Mouse (Mus musculus) thymus, postnatal 4 days (tissue): ENCODE results near the gene Ar.

ENCODE experiments used
- DNase-seq: peaks from one replicate; pipeline ENCODE4 v3.0.0; 2021

Gene Ar

DNA sequence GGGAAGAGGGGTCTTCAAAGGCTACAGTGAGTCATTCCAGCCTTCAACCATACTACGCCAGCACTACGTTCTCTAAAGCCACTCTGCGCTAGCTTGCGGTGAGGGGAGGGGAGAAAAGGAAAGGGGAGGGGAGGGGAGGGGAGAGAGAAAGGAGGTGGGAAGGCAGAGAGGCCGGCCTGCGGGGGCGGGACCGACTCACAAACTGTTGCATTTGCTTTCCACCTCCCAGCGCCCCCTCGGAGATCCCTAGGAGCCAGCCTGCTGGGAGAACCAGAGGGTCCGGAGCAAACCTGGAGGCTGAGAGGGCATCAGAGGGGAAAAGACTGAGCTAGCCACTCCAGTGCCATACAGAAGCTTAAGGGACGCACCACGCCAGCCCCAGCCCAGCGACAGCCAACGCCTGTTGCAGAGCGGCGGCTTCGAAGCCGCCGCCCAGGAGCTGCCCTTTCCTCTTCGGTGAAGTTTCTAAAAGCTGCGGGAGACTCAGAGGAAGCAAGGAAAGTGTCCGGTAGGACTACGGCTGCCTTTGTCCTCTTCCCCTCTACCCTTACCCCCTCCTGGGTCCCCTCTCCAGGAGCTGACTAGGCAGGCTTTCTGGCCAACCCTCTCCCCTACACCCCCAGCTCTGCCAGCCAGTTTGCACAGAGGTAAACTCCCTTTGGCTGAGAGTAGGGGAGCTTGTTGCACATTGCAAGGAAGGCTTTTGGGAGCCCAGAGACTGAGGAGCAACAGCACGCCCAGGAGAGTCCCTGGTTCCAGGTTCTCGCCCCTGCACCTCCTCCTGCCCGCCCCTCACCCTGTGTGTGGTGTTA, at the start of gene Ar:
Ar (plus strand) TSS at position 239 of the 812 bp plus-strand sequence.
- peak; percentile 9 for DNase-seq

DNA sequence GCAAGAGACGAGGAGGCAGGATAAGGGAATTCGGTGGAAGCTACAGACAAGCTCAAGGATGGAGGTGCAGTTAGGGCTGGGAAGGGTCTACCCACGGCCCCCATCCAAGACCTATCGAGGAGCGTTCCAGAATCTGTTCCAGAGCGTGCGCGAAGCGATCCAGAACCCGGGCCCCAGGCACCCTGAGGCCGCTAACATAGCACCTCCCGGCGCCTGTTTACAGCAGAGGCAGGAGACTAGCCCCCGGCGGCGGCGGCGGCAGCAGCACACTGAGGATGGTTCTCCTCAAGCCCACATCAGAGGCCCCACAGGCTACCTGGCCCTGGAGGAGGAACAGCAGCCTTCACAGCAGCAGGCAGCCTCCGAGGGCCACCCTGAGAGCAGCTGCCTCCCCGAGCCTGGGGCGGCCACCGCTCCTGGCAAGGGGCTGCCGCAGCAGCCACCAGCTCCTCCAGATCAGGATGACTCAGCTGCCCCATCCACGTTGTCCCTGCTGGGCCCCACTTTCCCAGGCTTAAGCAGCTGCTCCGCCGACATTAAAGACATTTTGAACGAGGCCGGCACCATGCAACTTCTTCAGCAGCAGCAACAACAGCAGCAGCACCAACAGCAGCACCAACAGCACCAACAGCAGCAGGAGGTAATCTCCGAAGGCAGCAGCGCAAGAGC, 1.3 kb downstream of the Ar start:
- DNase-seq, result peak; percentile 11

DNA sequence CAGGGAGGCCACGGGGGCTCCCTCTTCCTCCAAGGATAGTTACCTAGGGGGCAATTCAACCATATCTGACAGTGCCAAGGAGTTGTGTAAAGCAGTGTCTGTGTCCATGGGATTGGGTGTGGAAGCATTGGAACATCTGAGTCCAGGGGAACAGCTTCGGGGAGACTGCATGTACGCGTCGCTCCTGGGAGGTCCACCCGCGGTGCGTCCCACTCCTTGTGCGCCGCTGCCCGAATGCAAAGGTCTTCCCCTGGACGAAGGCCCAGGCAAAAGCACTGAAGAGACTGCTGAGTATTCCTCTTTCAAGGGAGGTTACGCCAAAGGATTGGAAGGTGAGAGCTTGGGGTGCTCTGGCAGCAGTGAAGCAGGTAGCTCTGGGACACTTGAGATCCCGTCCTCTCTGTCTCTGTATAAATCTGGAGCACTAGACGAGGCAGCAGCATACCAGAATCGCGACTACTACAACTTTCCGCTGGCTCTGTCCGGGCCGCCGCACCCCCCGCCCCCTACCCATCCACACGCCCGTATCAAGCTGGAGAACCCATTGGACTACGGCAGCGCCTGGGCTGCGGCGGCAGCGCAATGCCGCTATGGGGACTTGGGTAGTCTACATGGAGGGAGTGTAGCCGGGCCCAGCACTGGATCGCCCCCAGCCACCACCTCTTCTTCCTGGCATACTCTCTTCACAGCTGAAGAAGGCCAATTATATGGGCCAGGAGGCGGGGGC, 2.0 kb downstream of the Ar start:
- DNase-seq, result no peak

DNA sequence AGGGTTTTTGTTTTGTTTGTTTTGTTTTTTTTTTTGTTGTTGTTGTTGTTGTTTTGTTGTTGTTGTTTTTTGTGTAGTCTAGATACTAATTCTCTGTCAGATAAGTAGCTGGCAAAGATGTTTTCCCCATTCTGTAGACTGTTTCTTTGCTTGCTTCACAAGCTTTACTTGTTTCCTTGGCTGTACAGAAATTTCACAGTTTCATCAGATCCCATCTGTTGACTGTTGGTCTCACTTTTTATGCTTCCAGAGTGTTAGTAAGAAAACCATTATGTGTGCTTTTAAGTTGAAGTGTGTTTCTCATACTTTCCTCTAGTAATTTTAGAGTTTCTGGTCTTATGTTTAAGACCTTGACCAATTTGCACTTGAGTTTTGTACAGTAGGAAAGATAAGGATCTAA, 41.2 kb downstream of the Ar start:
- DNase-seq, result no peak

DNA sequence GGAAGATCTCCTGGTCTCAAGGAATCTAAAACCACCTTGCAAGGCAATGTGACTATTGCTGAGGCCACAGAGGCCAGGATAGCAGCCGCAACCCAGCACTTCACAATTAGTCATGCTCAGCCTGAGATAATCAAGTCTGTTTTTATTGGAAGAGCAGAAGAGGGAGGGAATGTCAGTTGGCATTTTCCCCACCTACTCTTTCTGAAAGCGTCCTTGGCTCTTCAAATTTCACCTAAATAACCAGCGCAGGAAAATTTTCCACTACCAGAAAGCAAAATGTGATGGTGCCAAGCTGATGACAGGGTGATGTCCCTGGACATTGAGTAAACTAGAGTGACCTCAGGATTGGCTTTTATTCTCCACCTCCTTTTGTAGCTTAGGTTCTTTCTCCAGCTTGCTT, 57.2 kb downstream of the Ar start:
- DNase-seq, result no peak

DNA sequence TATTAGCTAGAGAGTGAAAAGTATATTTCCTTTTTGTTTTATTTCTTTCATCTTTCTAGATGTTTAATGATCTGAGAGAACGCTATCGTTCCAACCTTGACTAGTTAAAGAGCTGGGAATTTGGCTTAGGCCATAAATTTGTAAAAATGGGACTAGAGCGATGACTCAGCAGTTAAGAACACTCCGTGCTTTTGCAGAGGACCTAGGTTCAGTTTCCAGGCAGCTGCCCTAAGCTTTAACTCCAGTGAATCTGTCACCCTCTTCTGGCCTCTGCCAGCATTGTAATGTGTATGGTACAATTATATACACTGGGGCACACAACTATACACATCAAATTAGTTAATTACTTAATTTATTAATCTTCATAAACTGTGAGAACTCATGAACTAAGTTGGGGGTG, 58.6 kb downstream of the Ar start:
- DNase-seq, result no peak

DNA sequence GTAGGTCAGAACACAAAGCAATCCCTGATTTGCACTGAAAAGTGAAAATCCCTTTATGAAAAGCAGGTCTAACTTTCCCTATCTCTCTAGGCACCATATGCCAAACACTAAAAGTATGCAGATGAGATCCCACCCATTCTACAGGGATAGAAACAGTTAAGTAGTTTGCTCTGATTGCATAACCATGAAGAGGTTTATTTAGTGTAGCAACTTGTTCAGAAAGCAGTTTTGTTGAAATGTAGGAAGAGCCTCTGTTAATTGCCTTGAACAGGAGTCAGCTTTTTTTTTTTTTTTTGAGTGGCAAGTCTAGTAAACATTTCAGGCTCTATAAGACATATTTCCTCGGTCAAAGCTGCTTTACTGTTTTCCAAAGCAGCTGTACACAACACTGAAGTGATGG, 67.5 kb downstream of the Ar start:
- no peak for DNase-seq

DNA sequence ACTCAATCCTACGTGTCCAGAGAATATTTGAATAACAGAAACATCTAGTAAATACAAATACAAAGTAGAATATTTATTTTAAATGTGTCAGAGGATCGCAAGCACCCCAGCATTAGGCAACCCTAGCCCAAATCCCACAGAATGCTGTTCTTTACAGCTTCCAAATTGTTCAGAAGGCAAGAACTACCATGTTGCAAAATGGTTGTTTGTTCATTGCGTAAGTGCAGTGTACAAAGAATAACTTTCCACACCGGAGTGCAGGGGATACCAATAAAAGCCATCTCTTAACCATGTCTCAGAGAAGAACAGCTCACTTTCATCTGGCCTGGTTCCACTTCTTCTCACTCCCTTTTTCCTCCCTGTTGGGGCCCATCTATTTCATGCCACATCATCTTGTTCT, 90.4 kb downstream of the Ar start:
- DNase-seq, result no peak

DNA sequence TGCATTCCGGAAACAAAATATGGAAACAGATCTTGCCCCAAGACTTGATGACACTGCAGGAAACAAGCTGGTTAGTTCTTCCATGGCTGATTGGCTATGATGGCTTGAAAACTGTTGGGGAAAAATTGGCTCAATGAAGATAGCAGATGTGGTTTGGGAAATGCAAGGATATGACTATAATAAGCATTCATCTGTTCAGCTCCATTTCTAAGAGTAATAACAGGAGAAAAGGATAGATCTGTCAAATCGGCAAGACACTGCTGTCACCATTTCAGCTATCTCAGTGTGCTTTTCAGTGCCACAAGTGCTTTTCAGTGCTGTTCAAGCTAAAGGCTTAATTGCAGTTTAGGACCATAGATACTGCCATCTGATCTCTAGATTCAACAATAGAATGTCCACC, 96.5 kb downstream of the Ar start:
- no peak for DNase-seq

DNA sequence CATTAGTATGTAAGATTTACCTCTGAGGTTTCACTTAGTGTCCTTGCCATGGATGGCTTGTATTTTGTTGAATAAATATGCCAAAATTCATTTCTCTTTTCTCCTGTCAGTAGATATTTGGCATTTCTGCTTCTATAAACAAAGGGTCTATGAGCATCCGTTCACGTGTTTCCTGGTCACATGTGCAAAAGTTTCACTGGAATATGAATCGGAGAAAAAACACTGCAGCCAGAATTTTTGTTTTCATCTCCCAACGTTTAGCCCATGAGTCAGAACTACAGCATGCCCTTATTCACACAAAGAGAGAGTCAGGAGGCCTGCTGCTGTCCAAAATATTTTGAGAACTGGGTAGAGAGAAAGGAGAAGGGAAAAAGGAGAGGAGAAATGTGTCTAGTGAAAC, 99.8 kb downstream of the Ar start:
- no peak for DNase-seq

DNA sequence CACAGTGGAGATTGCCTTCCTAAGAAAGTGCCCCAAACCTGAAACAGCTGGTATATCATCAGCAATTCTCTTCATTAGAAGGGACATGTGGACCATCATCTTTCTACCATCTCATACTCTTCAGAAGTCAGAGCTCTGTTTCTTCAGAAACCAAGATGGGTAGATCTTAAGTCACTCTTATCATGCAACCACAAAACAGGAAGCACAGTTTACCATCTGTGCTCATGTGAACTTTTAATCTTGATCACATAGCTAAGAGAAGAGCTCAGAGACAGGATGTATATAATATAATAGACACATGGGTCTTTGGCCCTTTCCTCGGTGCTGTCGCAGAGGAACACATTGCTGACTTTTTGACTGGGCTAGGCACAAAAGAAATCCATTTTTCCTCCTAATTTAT, 111.1 kb downstream of the Ar start:
- DNase-seq, result no peak

DNA sequence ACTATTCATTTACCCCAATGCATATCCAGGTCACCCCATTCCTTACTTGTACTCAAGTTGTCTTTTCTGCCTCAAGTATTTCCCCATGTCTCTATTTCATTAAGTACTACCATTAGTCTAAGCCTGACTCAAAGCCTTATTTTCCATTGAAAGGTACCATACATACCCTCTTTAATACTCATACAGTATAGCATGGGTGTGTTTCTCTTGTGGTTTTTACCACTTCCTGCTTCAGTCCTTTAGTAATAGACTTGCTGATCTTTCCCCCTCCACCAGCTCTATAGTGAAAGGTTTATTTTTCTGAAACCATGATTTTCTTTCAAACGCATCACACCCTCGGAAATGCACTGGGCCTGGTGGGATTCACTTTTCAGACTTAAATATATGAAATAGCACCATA, 117.2 kb downstream of the Ar start:
- no peak for DNase-seq

DNA sequence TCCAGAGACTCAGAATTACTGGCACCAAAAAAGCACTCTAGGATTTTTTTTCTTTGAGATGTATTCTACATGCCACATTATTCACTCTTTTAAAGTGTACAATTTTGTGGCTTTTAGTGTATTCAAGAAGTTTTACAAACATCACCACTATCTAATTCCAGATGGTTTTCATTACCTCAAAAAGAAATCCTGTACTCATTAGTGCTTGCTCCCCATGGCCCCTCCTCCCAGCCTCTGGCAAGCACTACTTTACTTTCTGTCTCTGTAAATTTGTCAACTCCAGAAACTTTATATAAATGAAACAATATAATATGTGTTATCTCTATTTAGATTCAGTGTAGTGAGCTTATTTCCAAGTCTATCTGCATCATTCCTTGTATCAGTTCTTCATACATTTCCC, 122.8 kb downstream of the Ar start:
- no peak for DNase-seq

DNA sequence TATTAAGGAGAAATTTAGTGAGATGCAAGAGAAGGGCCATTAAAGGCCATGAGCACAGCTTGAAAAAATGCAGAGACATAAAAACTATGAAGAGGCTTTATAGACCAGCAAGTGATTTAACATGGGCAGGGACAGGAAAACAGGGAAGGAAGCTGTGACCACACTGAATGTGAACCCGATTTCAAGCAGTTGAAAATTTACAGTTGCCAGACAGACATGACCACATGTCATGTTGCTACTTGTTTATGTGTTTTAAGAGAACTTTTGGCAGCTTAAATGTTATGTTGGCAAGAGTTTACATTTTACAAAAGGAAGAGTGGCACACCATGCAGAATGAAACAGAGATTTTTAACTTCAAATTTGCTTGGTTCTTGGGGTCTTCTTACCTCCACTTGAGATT, 143.2 kb downstream of the Ar start:
- no peak for DNase-seq

DNA sequence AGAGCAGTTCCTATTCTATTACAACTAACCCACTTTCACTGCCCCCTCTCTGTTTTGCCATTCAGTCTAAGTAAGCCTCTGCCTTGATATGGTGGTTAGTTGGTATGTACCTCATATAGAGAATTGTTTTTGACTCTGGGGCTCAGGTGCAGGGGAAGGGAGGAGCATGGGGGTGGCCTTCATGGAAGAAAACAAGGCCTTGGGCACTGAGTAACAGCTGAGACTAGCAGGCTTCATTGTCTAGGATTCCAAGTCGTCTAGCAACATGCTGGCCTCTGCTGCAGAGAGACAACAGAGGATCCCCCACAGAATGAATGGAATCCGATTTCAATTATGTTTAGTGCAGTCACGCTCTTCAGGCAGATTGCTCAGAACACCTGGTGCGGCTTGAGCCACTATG, 152.1 kb downstream of the Ar start:
- no peak for DNase-seq

DNA sequence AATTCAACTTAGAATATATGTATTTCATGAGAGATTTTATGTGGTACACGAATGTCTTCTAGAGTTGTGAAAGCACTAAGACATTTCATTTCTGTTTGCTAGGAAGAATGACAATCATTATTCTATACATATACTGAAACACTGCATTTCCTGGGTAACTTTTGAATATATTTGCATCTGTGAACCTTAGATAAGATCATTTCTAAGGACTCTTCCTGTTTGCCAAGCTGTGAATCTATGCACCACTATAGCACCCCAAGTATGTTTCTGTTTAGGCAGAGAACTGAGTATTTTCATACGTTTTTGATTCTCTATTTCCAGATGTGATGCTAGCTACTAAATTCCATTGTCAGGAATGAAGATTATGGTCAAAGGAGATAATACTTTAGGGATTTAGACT, 153.4 kb downstream of the Ar start:
- DNase-seq, result no peak

DNA sequence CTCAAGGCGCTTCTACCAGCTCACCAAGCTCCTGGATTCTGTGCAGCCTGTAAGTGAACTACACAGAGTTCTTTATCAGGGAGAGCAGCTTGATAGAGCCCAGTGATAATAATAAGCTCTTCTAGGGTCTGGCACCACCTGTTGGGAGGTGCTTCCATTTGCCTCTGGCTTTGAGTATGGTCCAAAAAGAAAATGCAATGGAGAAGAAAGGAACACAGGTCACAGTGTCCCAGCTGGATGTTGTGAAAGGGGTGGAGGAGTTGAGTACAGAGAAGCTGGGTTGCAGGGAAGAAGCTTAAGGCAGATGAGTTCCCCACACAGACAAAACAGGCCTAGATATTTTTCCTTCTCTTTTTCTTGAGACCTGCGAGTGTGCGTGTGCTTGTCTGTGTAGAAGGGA, 167.4 kb downstream of the Ar start:
- DNase-seq, result no peak

DNA sequence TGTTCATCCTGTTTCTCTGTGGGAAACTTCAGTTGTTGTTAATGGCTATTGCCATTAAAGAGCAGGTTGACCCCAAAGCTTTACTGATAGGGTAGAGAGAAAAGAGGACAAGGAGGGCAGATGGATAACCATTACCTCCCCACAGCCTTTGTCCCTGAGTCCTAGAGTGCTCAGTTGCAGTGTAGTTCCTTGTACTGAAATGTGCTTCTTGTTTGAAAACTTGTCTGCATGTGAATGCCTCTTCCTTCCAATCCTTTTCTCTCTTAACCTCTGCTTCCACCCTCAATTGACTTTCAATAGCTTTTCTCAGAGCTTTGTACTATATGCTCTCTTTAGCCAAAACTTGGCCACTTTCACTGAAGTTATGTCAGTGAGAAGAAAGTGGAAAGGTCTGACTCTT, 168.9 kb downstream of the Ar start:
- no peak for DNase-seq

DNA sequence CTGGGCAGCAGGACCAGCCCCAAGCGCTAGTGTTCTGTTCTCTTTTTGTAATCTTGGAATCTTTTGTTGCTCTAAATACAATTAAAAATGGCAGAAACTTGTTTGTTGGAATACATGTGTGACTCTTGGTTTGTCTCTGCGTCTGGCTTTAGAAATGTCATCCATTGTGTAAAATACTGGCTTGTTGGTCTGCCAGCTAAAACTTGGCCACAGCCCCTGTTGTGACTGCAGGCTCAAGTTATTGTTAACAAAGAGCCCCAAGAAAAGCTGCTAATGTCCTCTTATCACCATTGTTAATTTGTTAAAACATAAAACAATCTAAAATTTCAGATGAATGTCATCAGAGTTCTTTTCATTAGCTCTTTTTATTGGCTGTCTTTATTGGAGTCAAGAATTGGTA, 174.5 kb downstream of the Ar start:
- no peak for DNase-seq

DNA sequence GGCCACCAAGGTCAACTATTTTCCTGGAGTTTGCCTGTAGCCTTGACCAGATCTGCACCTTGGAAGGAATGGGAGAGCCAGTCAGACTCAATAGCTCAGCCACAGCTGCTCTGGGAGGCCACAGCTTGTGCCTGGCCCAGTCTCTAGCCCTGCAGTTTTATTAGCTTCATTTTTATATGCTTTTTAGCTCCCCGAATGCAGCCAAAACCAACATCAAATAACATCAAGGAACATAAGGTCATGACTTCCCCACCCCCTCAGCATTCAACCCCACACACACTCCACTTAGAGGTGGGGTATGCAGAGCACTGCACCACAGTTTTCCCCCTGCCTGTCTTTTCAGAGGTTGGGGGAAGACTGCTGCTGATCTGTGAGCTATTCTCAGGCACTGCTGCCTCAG, 198.9 kb downstream of the Ar start:
- DNase-seq, result no peak

DNA sequence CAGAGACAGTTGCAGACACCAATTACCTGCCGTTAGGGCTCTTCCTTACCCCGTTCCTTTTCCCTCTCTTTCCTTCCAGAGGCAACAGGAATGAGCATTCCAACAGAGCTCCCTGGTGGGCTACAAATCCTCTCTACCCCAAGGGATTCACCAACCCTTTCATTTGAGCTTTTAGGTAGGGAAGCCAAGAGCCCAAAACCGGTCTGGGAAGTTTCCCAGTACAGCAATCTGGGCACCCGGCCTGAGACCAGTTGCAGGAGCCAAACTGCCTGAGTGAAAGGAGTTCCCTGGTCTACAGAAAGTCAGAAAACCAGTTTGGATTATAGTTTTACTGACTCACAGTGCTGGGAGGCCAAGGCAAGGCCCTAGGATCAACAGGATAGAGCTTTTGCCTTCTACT, 199.5 kb downstream of the Ar start:
- DNase-seq, result no peak
